Mouse (Mus musculus) ovary, adult 2 months (tissue): ENCODE measurements around the gene Slc25a26. TPM values are rescaled to one million over a fixed set of nuclear protein-coding genes. Genes with fewer than 3 reads are reported as not detected.

ENCODE experiments used
- polyA plus RNA-seq: library from polyadenylated mRNA; depleted of rRNA; stranded (reverse); fragments of >200 nt; gene quantifications from 2 replicates; pipeline ENCODE4 v1.2.3, GENCODE M21; 2012; rRNA removed

The Slc25a26 gene
- 11.3 and 15.8 TPM in 2 replicates for polyA plus RNA-seq

DNA sequence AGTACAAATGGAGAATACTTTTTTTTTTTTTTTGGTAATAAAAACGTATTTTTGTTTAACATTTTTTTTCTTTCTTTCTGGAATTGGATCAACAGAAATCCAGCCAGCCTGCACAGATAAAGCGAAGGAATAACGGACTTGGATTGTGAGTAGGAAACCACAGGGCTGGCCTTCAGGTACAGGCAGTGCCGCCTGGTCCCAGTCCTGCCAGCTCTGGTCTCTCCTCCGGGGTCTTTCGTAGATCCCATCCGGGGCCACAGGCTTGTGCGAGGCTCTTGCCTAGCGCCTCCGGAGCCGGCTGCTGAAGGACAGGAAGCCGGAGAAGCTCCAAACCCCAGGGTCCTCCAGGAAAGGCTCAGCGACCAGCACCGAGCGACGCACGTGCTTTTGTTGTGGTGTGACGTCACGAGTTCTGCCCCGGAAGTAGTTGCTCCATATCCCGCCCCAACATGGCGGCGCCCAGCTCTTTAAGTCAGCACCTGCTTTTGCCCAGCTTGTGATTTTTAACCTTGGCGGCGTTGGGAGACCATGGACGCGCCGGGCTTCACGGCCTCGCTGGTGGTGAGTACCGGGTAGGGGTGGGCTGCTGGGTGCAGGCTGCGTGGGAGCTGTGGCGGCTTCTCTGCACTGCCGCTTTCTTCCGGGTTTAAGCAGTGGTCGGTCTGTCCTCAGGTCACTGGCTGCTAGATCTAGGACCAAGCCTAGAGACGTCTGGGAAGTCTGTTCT is at the start of gene Slc25a26:
Gene Slc25a26, plus strand, starts transcription at position 435 of the 727 bp plus-strand sequence.

Other genes starting within 250 kb of the Slc25a26 start
- 7.7 and 8.0 TPM in 2 replicates for gene Magi1, start 216.4 kb upstream of the Slc25a26 start, polyA plus RNA-seq
- gene Lrig1, start 199.8 kb downstream of the Slc25a26 start, polyA plus RNA-seq: 56.8 and 67.6 TPM in 2 replicates